Comparison of ENCODE assay signal across 27 mouse cellular contexts in the genomic region with DNA sequence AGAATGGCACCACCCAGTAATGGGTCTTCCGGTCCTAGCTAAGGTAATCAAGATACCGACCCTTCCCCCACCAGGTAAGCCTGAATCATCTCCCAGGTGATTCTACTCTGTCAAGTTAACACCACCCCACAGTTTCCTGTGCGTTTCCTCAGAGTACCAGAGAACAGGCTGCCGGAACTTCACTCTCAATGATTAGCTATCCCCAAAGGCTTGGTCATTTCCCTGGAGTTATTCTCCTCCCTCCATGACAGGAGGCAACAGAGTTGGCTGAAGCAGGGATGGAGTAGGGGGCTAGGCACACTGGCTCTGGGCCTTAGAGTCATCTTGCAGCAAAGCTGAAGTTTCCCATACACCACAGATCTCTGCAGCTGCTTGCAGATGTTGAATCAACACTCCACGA. TPM values are rescaled to one million over a fixed set of nuclear protein-coding genes. Genes with fewer than 3 reads are reported as not detected.
A peak's percentile ranks its signal among the peaks of the same experiment; 100 is the strongest.
DNase-seq lines count a peak whose midpoint lies in the region; ATAC-seq lines count a peak whose summit lies in the region.
"Had no signal": no experiment of that assay in that cellular context is flagged by ENCODE, and none has a peak within 500 bp of the region (broad histone marks: within the 10 kb centered on the region; RNA-seq: fewer than 3 reads in every experiment).

No protein-coding gene starts in this region.

- peaks cover 98% of the 10 kb centered on the region for H3K4me1 ChIP-seq in megakaryocyte, embryonic 14.5 days
- H3K4me1 ChIP-seq: hindbrain, embryonic 12.5 days; midbrain, embryonic 13.5 days; neural tube, embryonic 15.5 days had no signal

- DNase-seq in CD4-positive, CD25-positive, alpha-beta regulatory T cell, adult 2 months (ENCODE audit: low read depth, low spot score): peak; percentile 52
- DNase-seq in naive thymus-derived CD4-positive, alpha-beta T cell, adult 2 months (ENCODE audit: low read depth): peak; percentile 53
- DNase-seq in adrenal gland, adult 18-20 months (ENCODE audit: low spot score in 2 of 2): no peak
- DNase-seq: adrenal gland, postnatal 25 days; cerebellum, adult 8-10 months; cerebellum, postnatal 36 days; gastrocnemius, postnatal 14 days; heart, postnatal 36 days; kidney, adult 18-20 months; kidney, postnatal 36 days; liver, embryonic 13.5 days; lung, embryonic 14.5 days; lung, postnatal 14 days; retina, postnatal 1 day; right cerebral cortex, postnatal 14 days; thymus, postnatal 4 days had no signal

- ATAC-seq in megakaryocyte, adult 5-6 weeks (ENCODE audit: poor library complexity, severe bottlenecking): no peak
- peak; percentile 26 for ATAC-seq in activated CD4-positive, CD25-positive, alpha-beta regulatory T cell, adult 4 months
- ATAC-seq: forebrain, embryonic 14.5 days; midbrain, embryonic 13.5 days; Patski had no signal

- peaks cover 62% of the 10 kb centered on the region for H3K36me3 ChIP-seq in megakaryocyte, embryonic 14.5 days (replicated peaks; ENCODE audit: low read length)
- H3K36me3 ChIP-seq: hindbrain, embryonic 12.5 days; limb, embryonic 13.5 days; liver, embryonic 13.5 days; midbrain, embryonic 13.5 days; neural tube, embryonic 15.5 days had no signal

- no peaks in the 10 kb centered on the region for H3K27me3 ChIP-seq in megakaryocyte, embryonic 14.5 days (replicated peaks)
- H3K27me3 ChIP-seq: hindbrain, embryonic 12.5 days; limb, embryonic 13.5 days; liver, embryonic 13.5 days; midbrain, embryonic 13.5 days; neural tube, embryonic 15.5 days; Patski had no signal

- no peaks in the 10 kb centered on the region for H3K9me3 ChIP-seq in megakaryocyte, embryonic 14.5 days
- H3K9me3 ChIP-seq: hindbrain, embryonic 12.5 days; limb, embryonic 13.5 days; liver, embryonic 13.5 days; midbrain, embryonic 13.5 days; neural tube, embryonic 15.5 days had no signal

- H3K4me3 ChIP-seq in megakaryocyte, embryonic 14.5 days (replicated peaks): peak overlapping the region; percentile 12
- H3K4me3 ChIP-seq: hindbrain, embryonic 12.5 days; layer of hippocampus, adult 2 months; left cerebral cortex, adult 2 months; limb, embryonic 13.5 days; liver, embryonic 13.5 days; midbrain, embryonic 13.5 days; neural tube, embryonic 15.5 days had no signal

RNA-seq across cellular contexts. Expression of a gene that starts 34.9 kb away (rescaled TPM):
- 14.6 and 15.4 TPM in 2 replicates for polyA plus RNA-seq in megakaryocyte, embryonic 14.5 days (2012; ENCODE audit: insufficient read depth, low replicate concordance)
- 28.7 and 31.0 TPM in 2 replicates for total RNA-seq in megakaryocyte, adult 5-6 weeks (2015)
- total RNA-seq in megakaryocyte, adult 5-6 weeks (2017): 23.1 and 24.5 TPM in 2 replicates
- 10 to 100 TPM; 52.5 to 58.8 TPM for polyA plus RNA-seq in activated CD4-positive, CD25-positive, alpha-beta regulatory T cell, adult 4 months (2017; shearing (Covaris generic))
- 10 to 100 TPM; 33.7 to 40.4 TPM for total RNA-seq in adrenal gland, adult 18-20 months (2021)

RNA-seq across cellular contexts. Expression of a gene that starts 49.7 kb away (rescaled TPM):
- polyA plus RNA-seq in megakaryocyte, embryonic 14.5 days (2012; ENCODE audit: insufficient read depth, low replicate concordance): 6.4 and 8.0 TPM in 2 replicates
- total RNA-seq in megakaryocyte, adult 5-6 weeks (2015): 3.4 and 4.6 TPM in 2 replicates
- 4.1 and 4.8 TPM in 2 replicates for total RNA-seq in megakaryocyte, adult 5-6 weeks (2017)
- under 1 TPM in 1 of 2 experiments, not detected in 1; 0.41 TPM for polyA plus RNA-seq in activated CD4-positive, CD25-positive, alpha-beta regulatory T cell, adult 4 months (2017; shearing (Covaris generic))
- total RNA-seq in adrenal gland, adult 18-20 months (2021): 1 to 10 TPM; 5.5 to 7.1 TPM

RNA-seq across cellular contexts. Expression of a gene that starts 57.2 kb away (rescaled TPM):
- polyA plus RNA-seq in megakaryocyte, embryonic 14.5 days (2012; ENCODE audit: insufficient read depth, low replicate concordance): 2.1 and 3.0 TPM in 2 replicates
- total RNA-seq in megakaryocyte, adult 5-6 weeks (2015): 81.7 and 97.9 TPM in 2 replicates
- 99.6 and 110 TPM in 2 replicates for total RNA-seq in megakaryocyte, adult 5-6 weeks (2017)
- 100 to 1,000 TPM; 278 to 305 TPM for polyA plus RNA-seq in activated CD4-positive, CD25-positive, alpha-beta regulatory T cell, adult 4 months (2017; shearing (Covaris generic))
- total RNA-seq in adrenal gland, adult 18-20 months (2021): 10 to 100 TPM; 11.4 to 11.6 TPM

Comparison
In these comparisons a context has a peak if more than half of its experiments do, and no peak if none do; other contexts are left out.
1. DNase-seq: peak in CD4-positive, CD25-positive, alpha-beta regulatory T cell, adult 2 months (single experiment) and naive thymus-derived CD4-positive, alpha-beta T cell, adult 2 months (single experiment); none in adrenal gland, adult 18-20 months (0 of 2).
2. RNA of a gene that starts 57.2 kb away (total RNA-seq): 81.7 to 110 TPM in megakaryocyte, adult 5-6 weeks; 11.4 to 11.6 TPM in adrenal gland, adult 18-20 months; every median in the first group is over 4 times any median in the second.